Mouse (Mus musculus) hematopoietic stem cell, adult 5-6 weeks (primary cell): ENCODE measurements around the gene Rangap1. TPM values are rescaled to one million over a fixed set of nuclear protein-coding genes. Genes with fewer than 3 reads are reported as not detected.

Experiments used
- ATAC-seq, 2 experiments: fragments of 125-278 bp in 1 of 2; replicated peaks in 1 of 2; 2 replicates each; pipeline ENCODE4 v1.8.0; 2016 to 2017; ENCODE audit warnings: inconsistent platforms in 2 of 2, mild to moderate bottlenecking in 2 of 2, moderate number of reproducible peaks in 2 of 2, low read depth in 1 of 2, moderate TSS enrichment in 1 of 2; ENCODE audit not compliant: low FRiP score in 2 of 2, poor library complexity in 2 of 2, severe bottlenecking in 2 of 2, insufficient read depth in 1 of 2, low TSS enrichment in 1 of 2
- total RNA-seq: library from RNA; stranded (forward); fragments of 172-1452, 232-1000 nt; gene quantifications from 2 replicates; pipeline ENCODE4 v1.2.3, GENCODE M21; 2017

The Rangap1 gene
- total RNA-seq, 1 experiment from 2014 or later, result 125 TPM

GRCm38 (mm10) chr15:81663281-81663680 lies 82.0 kb downstream of the Rangap1 start:
- ATAC-seq, result no peak

GRCm38 (mm10) chr15:81661701-81662100 lies 83.6 kb downstream of the Rangap1 start:
- no peak for ATAC-seq

Other genes starting within 250 kb of the Rangap1 start
- 32.7 and 48.0 TPM in 2 replicates for gene Ep300, start 160.2 kb downstream of the Rangap1 start, total RNA-seq
- 21.2 and 22.8 TPM in 2 replicates for gene L3mbtl2, start 81.6 kb downstream of the Rangap1 start, total RNA-seq
- 0.19 and 0.69 TPM in 2 replicates for gene Chadl, start 48.2 kb downstream of the Rangap1 start, total RNA-seq
- 40.3 and 42.2 TPM in 2 replicates for gene Zc3h7b, start 473 bp downstream of the Rangap1 start, total RNA-seq
- 18.6 and 28.9 TPM in 2 replicates for gene Tef, start 56.9 kb upstream of the Rangap1 start, total RNA-seq
- 36.6 and 38.4 TPM in 2 replicates for gene Tob2, start 113.3 kb upstream of the Rangap1 start, total RNA-seq
- 35.5 and 56.0 TPM in 2 replicates for gene Phf5a, start 126.4 kb upstream of the Rangap1 start, total RNA-seq
- 98.4 and 130 TPM in 2 replicates for gene Aco2, start 126.8 kb upstream of the Rangap1 start, total RNA-seq
- 26.7 and 32.6 TPM in 2 replicates for gene Polr3h, start 180.7 kb upstream of the Rangap1 start, total RNA-seq
- gene Csdc2, start 191.2 kb upstream of the Rangap1 start, total RNA-seq, result not detected in 2 replicates
- 12.5 and 13.4 TPM in 2 replicates for gene Pmm1, start 215.4 kb upstream of the Rangap1 start, total RNA-seq
- gene 1700029P11Rik, start 235.0 kb upstream of the Rangap1 start, total RNA-seq, result not detected in 2 replicates
- gene Xrcc6, start 242.3 kb upstream of the Rangap1 start, total RNA-seq, result 364 and 390 TPM in 2 replicates